Mouse (Mus musculus): ENCODE measurements around the gene a. TPM values are rescaled to one million over a fixed set of nuclear protein-coding genes. Genes with fewer than 3 reads are reported as not detected.
"Not testable (repeated sequence)": the region's sequence is repeated elsewhere in the genome, so short reads cannot be mapped to it uniquely, and the experiment has no call there.

a gene
- polyA plus RNA-seq, 1 experiment from 2014 or later, result 0.42 TPM

GRCm38 (mm10) chr2:155051622-155052351, 260.6 kb downstream of the a start:
- TF ChIP-seq CTCF (IDR thresholded peaks at IDR 0.05; ENCODE audit: low read depth), result no peak
- 13% methylated on average over 9 of the region's 9 CpGs for WGBS
- ATAC-seq (replicated peaks; ENCODE audit: low FRiP score, low read depth) (no peak), DNase-seq (ENCODE audit: low spot score) (no peak)
- peak overlapping the region; percentile 44 for H3K4me3 ChIP-seq (replicated peaks; ENCODE audit: low read depth, low read length)
- H3K9me3 ChIP-seq (replicated peaks; ENCODE audit: low read length), result no peaks in the 10 kb centered on the region
- no peaks in the 10 kb centered on the region for H3K27me3 ChIP-seq (ENCODE audit: insufficient read depth, low read length)
- H3K9ac ChIP-seq (ENCODE audit: low read depth, low read length), result peak overlapping the region; percentile 3; the same call in 1 of the 2 replicates
- peak overlapping the region; percentile 10; the same call in 1 of the 2 replicates for H3K27ac ChIP-seq
- H3K36me3 ChIP-seq (ENCODE audit: insufficient read depth, low read length), result no peaks in the 10 kb centered on the region
- H3K4me2 ChIP-seq (ENCODE audit: low read length), result peak overlapping the region; percentile 60
- no peaks in the 10 kb centered on the region; the same call in 1 of the 2 replicates for H3K4me1 ChIP-seq (replicated peaks; ENCODE audit: insufficient read depth, low read length)

- Histone ChIP-seq H3K4me3 (replicated peaks; ENCODE audit: low read depth, low read length) (no peak overlapping the region), H3K4me2 (ENCODE audit: low read length) (no peak overlapping the region), H3K9me3 (replicated peaks; ENCODE audit: low read length) (no peaks in the 10 kb centered on the region), H3K9ac (ENCODE audit: low read depth, low read length) (no peak overlapping the region), H3K4me1 (replicated peaks; ENCODE audit: insufficient read depth, low read length) (no peaks in the 10 kb centered on the region; the same call in 1 of the 2 replicates), H3K27ac (no peak overlapping the region), H3K36me3 (ENCODE audit: insufficient read depth, low read length) (no peaks in the 10 kb centered on the region), H3K27me3 (ENCODE audit: insufficient read depth, low read length) (no peaks in the 10 kb centered on the region)
- no peak for TF ChIP-seq CTCF (IDR thresholded peaks at IDR 0.05; ENCODE audit: low read depth)
- DNase-seq (ENCODE audit: low spot score) (no peak), ATAC-seq (replicated peaks; ENCODE audit: low FRiP score, low read depth) (no peak)
- 88% methylated on average over 2 of the region's 2 CpGs for WGBS
Observed at GRCm38 (mm10) chr2:155052681-155053080, 261.5 kb downstream of the a start.

- not testable (repeated sequence) for H3K4me3 ChIP-seq (replicated peaks; ENCODE audit: low read depth, low read length); H3K4me2 ChIP-seq (ENCODE audit: low read length); ATAC-seq (replicated peaks; ENCODE audit: low FRiP score, low read depth); H3K9me3 ChIP-seq (replicated peaks; ENCODE audit: low read length); H3K36me3 ChIP-seq (ENCODE audit: insufficient read depth, low read length); H3K9ac ChIP-seq (ENCODE audit: low read depth, low read length); H3K4me1 ChIP-seq (replicated peaks; ENCODE audit: insufficient read depth, low read length); H3K27ac ChIP-seq; DNase-seq (ENCODE audit: low spot score); H3K27me3 ChIP-seq (ENCODE audit: insufficient read depth, low read length)
- 87% methylated on average over 8 of the region's 8 CpGs for WGBS
Observed at GRCm38 (mm10) chr2:155053512-155053911, 262.3 kb downstream of the a start.

GRCm38 (mm10) chr2:155054672-155055071, 263.5 kb downstream of the a start:
- no peaks in the 10 kb centered on the region for H3K27me3 ChIP-seq (ENCODE audit: insufficient read depth, low read length)
- WGBS, result 65% methylated on average over 3 of the region's 3 CpGs
- H3K9me3 ChIP-seq (replicated peaks; ENCODE audit: low read length), result no peaks in the 10 kb centered on the region
- H3K4me1 ChIP-seq (replicated peaks; ENCODE audit: insufficient read depth, low read length), result no peaks in the 10 kb centered on the region; the same call in 1 of the 2 replicates
- ATAC-seq (replicated peaks; ENCODE audit: low FRiP score, low read depth) (no peak), DNase-seq (ENCODE audit: low spot score) (no peak)
- no peak for TF ChIP-seq CTCF (IDR thresholded peaks at IDR 0.05; ENCODE audit: low read depth)
- peaks cover 5% of the 10 kb centered on the region; the same call in 1 of the 2 replicates for H3K36me3 ChIP-seq (ENCODE audit: insufficient read depth, low read length)
- H3K4me3 ChIP-seq (replicated peaks; ENCODE audit: low read depth, low read length), result no peak overlapping the region
- no peak overlapping the region for H3K4me2 ChIP-seq (ENCODE audit: low read length)
- no peak overlapping the region for H3K9ac ChIP-seq (ENCODE audit: low read depth, low read length)
- H3K27ac ChIP-seq, result no peak overlapping the region

GRCm38 (mm10) chr2:155056076-155056578, 264.9 kb downstream of the a start:
- Histone ChIP-seq H3K9me3 (replicated peaks; ENCODE audit: low read length) (no peaks in the 10 kb centered on the region), H3K9ac (ENCODE audit: low read depth, low read length) (no peak overlapping the region), H3K4me1 (replicated peaks; ENCODE audit: insufficient read depth, low read length) (no peaks in the 10 kb centered on the region), H3K27me3 (ENCODE audit: insufficient read depth, low read length) (no peaks in the 10 kb centered on the region), H3K36me3 (ENCODE audit: insufficient read depth, low read length) (peaks cover 12% of the 10 kb centered on the region), H3K4me2 (ENCODE audit: low read length) (no peak overlapping the region), H3K4me3 (replicated peaks; ENCODE audit: low read depth, low read length) (no peak overlapping the region), H3K27ac (no peak overlapping the region)
- TF ChIP-seq CTCF (IDR thresholded peaks at IDR 0.05; ENCODE audit: low read depth), result no peak
- no peak for ATAC-seq (replicated peaks; ENCODE audit: low FRiP score, low read depth)
- DNase-seq (ENCODE audit: low spot score), result no peak
- 65% methylated on average over 5 of the region's 5 CpGs for WGBS

- no peak overlapping the region for H3K4me2 ChIP-seq (ENCODE audit: low read length)
- no peaks in the 10 kb centered on the region for H3K4me1 ChIP-seq (replicated peaks; ENCODE audit: insufficient read depth, low read length)
Observed at GRCm38 (mm10) chr2:155057361-155057760, 266.2 kb downstream of the a start.

More at GRCm38 (mm10) chr2:155057361-155057760, 266.2 kb downstream of the a start:
- WGBS, result 61% methylated on average over 1 of the region's 1 CpGs
- no peak overlapping the region for H3K9ac ChIP-seq (ENCODE audit: low read depth, low read length)
- H3K36me3 ChIP-seq (ENCODE audit: insufficient read depth, low read length), result peaks cover 20% of the 10 kb centered on the region
- DNase-seq (ENCODE audit: low spot score) (no peak), ATAC-seq (replicated peaks; ENCODE audit: low FRiP score, low read depth) (no peak)
- no peaks in the 10 kb centered on the region for H3K9me3 ChIP-seq (replicated peaks; ENCODE audit: low read length)
- H3K4me3 ChIP-seq (replicated peaks; ENCODE audit: low read depth, low read length), result no peak overlapping the region
- H3K27me3 ChIP-seq (ENCODE audit: insufficient read depth, low read length), result no peaks in the 10 kb centered on the region
- TF ChIP-seq CTCF (IDR thresholded peaks at IDR 0.05; ENCODE audit: low read depth), result no peak
- H3K27ac ChIP-seq, result no peak overlapping the region
